Mouse (Mus musculus) T-cell, adult 2 months (primary cell): ENCODE results near the gene Olfr137.

Experiments used
- DNase-seq: peaks from one replicate; pipeline ENCODE4 v3.0.0; 2022; ENCODE audit warnings: low spot score

The Olfr137 gene

DNA sequence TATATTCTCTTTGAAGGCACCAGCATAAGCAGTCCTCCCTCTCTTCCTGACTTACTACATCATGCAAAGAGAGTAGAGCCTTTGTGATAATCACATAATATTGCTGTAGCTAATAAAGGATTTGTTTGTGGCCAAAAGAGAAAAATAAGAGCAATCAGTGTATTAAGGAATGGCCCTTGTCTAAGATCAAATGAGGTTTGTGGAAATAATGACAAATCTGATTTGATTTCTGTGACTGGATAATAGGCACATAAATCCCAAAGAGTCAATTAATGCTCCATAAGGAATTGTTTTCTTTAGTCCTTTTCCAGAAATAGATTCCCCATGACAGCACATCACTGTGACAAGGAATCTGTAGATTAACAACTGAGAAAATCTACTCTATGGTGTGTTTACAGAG, at the start of gene Olfr137:
TSS of gene Olfr137 (minus strand) at position 101 of the 400 bp plus-strand sequence.
- DNase-seq: no peak

DNA sequence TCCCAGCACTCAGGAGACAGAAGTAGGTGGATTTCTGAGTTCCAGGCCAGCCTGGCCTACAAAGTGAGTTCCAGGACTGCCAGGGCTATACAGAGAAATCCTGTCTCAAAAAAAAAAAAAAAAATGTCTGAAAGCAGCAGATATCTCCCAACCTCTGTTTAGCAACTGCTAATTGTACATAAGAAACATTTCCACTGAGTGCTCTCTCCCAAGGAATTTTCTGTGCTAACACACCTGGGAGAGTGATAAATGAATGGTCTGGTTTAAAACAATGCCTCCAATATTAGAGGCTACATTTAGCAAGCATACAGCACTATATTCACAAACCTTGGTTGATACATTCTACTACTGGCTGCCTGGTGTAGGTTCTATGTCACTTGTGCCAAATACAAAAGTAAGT, 22.2 kb upstream of the Olfr137 start, which contains the start of gene Olfr136:
TSS of gene Olfr136 (plus strand) at position 301 of the 400 bp plus-strand sequence.
- DNase-seq: no peak

DNA sequence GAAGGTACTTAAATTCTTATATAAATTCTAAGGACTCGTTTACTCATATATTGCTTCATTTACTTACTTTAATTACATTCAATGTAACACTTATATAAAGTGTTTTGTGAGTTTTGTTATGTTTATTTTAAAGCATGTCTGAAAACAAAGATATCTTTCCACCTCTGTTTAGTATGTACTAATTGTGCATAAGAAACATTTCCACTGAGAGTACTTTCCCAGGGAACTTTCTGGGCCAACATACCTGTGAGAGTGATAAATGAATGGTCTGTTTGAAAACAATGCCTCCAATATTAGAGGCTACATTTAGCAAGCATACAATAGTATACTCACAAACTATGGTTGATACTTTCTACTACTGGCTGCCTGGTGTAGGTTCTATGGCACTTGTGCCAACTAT, 46.6 kb downstream of the Olfr137 start, which contains the start of gene Olfr138:
TSS of gene Olfr138 (plus strand) at position 301 of the 400 bp plus-strand sequence.
- no peak for DNase-seq
